Mouse (Mus musculus): ENCODE results near the gene Fcgr1.
"Not testable (repeated sequence)": the region's sequence is repeated elsewhere in the genome, so short reads cannot be mapped to it uniquely, and the experiment has no call there.

Fcgr1 gene

DNA sequence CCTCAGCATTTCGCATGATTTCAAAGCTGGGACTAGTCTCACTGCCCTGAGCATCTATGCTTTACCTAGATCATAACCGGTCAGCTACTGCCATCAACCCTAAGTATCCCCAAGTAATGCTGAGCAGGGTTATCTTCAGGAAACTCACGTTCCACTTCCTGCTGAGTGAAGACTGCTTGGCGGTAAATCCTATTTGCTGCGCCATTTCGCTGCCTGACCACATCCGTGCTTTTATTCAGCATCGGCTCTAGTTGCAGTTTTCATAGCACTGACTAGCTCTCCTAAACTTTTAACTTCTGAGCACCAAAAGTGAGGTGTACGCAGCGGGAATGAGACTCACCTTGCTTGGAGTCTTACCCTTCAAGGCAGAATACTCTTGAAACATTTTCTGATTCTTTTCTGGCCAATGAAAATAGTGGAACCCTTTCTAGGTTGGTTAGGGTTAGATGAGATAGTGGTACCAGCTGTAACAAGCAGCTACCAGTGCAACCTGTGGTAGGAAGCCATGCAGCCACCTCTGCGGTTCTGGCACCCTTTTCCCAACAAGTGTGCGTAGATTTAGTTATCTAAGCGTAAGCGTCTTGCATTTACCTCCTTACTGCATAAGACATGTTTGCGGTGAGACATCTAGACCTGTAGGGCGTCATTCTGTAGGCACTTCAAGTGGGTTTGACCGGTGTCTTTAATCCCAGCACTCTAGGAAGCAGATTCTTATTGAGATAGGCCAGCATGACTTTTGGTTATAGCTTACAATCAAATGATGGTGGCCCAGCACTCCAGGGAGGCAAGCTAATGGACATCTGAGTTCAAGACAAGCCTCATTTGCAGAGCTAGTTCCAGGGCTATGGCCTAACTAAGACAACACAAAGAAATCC is 19.9 kb downstream of the Fcgr1 start:
- no peak for DNase-seq (ENCODE audit: extremely low spot score)

DNA sequence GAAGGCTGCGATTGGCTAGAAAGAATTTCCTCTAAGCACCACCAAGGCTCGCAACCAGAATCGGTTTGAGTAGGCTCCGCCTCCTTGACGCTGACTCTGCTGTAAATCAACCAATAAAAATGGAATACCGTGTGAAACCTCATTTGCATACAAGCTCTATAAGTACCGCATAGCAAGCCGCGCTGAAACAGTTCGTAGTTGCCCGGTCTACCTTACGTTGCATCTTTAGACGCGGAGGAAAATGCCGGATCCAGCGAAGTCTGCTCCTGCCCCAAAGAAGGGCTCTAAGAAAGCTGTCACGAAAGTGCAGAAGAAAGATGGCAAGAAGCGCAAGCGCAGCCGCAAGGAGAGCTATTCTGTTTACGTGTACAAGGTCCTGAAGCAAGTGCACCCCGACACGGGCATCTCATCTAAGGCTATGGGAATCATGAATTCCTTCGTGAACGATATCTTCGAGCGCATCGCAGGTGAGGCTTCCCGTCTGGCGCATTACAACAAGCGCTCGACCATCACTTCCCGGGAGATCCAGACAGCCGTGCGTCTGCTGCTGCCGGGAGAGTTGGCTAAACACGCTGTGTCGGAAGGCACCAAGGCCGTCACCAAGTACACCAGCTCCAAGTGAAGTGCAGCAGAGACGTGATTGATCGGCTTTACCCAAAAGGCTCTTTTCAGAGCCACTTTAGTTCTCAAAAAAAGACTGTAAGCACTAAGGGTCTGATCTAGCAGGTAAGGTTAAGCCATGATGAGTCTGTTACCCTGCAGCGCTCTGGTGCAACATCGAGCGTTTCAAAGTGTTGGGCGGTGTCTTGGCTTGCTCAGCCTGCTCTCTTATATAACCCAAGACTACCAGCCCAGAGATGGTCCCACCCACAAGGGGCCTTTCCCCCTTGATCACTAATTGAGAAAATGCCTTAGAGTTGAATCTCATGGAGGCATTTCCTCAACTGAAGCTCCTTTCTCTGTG is 24.0 kb downstream of the Fcgr1 start, which contains the start of gene Hist2h2bb:
Gene Hist2h2bb, plus strand, starts transcription at position 242 of the 964 bp plus-strand sequence.
- peak; percentile 96 for DNase-seq (ENCODE audit: extremely low spot score)

DNA sequence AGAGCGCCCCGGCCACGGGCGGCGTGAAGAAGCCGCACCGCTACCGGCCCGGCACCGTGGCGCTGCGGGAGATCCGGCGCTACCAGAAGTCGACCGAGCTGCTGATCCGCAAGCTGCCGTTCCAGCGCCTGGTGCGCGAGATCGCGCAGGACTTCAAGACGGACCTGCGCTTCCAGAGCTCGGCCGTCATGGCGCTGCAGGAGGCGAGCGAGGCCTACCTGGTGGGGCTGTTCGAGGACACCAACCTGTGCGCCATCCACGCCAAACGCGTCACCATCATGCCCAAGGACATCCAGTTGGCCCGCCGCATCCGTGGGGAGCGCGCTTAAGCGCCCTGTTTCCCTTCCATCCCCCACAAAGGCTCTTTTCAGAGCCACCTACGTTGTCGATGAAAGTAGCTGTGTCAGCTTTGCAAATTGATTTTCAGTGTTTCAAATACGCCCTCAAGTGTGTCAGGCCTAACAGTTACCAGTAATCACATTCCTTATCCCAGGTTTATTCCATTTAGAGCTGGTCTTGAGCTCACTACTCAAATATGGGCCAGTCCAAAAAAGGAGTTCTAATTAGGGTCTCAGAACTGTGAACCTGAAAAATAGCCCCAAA is 24.9 kb downstream of the Fcgr1 start:
- not testable (repeated sequence) for DNase-seq (ENCODE audit: extremely low spot score)

DNA sequence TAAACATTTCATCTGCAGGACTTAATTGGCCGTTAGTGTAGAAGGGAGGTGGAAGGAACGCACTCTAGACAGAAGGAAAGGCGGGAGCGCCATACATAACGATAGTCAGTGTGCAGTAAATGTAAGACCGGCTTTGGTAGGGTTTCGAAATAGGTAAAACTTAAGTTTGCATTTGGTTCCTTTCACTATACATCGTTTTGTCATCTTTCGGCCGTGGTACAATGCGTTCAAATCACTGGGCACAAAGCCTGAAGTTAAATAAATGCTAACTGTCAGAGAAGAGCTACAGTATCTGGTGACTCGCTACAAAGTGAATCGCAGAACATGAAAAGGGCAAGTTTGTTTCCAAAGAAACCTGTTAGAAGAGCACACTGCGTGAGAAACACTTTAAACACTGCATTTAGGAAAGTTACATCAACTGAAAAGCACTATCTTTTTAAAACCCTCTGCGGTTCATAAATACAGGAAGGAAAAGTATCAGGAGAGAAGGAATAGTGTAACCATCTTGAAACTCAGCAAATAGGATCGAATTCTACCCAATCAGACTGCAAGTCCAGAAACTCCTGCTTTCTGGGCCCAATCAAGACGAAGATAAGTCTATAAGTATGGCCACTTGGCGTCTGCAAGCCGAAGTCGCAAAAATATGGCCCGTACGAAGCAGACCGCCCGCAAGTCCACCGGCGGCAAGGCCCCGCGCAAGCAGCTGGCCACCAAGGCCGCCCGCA is 25.6 kb downstream of the Fcgr1 start, which contains the start of gene Hist2h3b:
Gene Hist2h3b, plus strand, starts transcription at position 604 of the 725 bp plus-strand sequence.
- DNase-seq (ENCODE audit: extremely low spot score), result peak; percentile 89

DNA sequence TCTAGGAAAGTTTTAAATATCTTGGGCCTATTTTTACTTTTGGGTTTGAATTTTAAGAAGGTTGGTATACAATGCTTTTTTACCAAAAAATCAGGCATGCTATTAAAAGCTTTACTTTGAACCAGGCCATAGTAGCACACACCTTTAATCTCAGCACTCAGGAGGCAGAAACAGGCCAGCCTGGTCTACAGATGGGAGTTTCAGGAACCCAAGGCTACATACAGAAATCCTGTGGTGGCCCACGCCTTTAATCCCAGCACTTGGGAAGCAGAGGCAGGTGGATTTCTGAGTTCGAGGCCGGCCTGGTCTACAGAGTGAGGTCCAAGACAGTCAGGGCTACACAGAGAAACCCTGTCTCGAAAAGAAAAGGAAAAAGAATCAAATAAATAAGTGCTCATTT is 26.2 kb downstream of the Fcgr1 start:
- DNase-seq (ENCODE audit: extremely low spot score), result no peak

DNA sequence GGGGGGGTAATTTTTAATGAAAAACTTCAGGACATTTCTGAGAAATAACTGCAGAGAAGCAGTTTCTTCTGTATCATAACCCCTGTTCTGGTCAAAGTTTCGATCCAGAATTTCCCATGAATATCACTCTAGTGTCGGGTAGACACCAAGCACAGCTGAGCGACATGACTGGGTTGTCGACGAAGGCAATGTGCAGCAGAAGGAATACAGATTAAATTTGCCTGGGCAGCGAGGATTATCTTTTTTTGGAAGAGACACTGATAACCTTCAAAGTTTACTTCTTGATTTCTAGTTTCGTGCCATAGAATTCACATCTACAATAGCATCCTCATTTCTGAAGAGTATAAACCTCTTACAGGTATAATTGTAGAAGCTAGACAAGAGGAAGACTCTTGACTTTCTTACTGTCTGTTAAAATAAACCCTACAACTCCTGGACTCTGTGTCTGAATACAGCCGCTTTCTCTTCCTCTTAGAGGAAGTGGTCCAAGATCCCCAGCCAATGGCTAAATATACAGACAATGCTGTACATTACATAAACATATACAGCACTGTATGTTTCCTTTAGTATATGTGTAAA is 27.5 kb downstream of the Fcgr1 start:
- DNase-seq (ENCODE audit: extremely low spot score), result no peak

DNA sequence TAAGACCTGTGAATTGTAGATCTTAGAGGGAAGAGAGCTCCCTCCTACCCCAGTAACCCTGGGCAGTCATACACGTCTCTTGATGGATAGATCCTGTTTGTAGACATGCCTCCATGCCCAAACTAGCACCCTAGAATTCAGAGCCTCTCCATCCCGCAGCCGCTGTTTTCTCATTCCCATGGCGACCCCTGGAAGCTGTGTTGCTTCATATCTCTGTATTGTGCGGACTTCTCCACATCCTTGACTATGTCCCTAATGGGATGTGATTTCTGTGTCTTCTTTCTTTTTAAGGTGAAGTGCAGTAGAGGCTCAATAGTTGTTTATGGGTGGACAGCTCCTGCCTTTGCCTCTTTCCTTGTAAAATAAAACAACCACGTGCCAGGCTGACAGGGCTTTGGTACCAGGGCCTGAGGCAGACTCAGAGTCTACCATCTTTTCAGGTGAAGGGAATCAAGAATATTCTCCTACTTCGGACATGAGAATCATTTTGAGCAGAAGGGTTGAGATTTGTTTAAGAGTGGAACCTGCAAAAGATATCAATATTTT is 29.3 kb downstream of the Fcgr1 start:
- peak; percentile 45 for DNase-seq (ENCODE audit: extremely low spot score)

DNA sequence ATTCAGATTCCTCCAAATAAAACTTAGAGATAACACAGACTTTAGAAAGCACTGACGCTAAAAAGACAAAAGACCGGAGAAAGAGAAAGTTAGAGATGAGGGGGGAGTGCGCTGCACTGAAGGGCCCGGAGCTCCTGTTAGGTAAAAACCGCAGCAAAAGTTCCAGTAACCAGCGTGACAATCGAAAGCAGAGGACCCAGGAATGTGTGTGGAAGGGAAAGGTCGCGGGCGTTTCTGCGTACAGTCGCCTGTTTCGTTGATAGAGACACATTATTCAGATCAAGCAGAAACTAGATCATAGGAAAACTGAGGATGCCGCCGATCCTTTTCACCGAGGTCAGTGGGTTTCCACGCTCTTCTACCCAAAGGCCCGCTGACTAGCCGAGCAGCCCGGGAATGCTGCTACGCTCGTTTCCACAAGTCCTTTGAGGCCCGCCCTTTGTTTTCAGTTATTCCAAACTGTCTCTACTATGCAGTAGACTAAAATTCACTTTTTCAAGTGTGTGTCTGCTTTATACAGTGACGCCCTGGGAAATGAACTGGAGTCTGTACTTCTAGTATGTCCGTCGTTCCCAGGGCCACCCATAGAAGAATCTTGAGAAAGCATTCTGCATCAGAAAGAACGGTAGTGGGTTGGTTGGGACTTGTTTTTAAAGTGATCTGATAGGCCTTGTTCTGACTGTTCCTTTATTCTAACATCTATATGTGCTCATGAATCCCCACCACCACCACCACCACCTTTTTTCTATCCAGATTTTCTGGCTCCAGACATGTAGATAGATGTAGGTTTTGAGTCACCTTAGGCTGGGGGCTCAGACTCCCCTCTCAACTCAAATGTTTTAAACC is 30.0 kb downstream of the Fcgr1 start:
- DNase-seq (ENCODE audit: extremely low spot score), result peak; percentile 71

DNA sequence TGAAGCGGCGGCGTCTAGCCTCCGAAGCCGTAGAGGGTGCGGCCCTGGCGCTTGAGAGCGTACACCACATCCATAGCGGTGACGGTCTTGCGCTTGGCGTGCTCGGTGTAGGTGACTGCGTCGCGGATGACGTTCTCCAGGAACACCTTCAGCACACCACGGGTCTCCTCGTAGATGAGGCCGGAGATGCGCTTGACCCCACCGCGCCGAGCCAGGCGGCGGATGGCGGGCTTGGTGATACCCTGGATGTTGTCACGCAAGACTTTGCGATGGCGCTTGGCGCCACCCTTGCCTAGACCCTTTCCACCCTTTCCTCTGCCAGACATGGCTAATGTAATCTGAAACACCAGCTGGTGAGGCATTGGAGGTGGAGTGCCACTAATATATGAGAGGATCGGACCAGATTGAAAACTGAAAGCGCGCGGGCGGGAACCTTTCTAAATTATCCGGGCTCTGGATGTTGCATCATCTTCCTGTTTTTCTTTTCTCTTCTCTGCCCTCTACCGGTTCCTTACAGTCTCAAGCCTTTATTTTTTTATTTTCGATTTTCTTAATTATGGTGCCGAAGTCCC is 30.7 kb downstream of the Fcgr1 start, which contains the start of gene Hist2h4:
Gene Hist2h4, minus strand, starts transcription at position 333 of the 572 bp plus-strand sequence.
- peak; percentile 99 for DNase-seq (ENCODE audit: extremely low spot score)

DNA sequence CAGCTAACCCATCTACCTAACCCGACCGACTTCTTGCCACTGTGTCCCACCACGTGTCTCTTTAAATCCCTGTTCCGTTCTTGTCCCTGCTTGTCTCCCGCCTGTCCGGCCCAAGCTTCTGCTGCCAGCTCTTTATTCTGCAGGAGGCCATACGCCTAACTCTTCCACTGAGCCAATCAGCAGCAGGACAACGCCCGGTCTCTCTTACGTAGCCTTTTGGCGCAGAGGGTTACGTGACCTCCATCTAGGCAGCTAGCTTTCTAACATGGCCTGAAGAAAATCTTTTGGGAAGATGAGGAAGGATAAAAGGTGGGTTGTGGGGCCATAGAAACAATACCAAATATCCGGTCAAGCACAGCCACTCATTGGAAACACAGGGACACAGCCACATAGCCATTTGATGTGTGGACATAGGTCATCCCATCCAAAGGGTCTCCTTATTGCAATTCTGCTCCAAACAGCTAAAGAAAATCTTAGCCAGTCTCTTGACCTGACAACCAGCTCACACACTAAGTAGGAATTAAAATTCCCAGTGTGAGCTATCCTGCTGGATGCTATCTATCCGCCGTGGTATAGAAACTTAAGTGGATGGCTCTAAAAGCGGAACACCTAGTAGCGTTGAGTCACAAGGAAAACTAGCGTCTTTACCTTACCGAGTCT is 31.4 kb downstream of the Fcgr1 start:
- peak; percentile 87 for DNase-seq (ENCODE audit: extremely low spot score)

DNA sequence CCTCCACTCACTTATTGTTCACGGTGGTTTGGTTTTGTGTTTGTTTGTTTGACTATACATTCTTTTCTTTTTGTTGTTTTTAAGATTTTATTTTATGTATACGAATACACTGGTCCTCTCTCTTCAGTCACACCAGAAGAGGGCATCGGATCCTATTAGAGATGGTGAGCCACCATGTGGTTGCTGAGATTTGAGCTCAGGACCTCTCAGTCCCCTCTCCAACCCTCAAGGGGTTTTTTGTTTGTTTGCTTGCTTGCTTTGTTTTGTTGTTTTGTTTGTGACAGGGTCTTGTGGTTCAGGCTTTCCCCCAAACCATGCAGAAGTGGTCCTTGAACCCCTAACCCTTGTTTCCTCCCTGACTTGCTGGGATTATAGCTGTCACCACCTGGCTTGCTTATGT is 32.1 kb downstream of the Fcgr1 start:
- no peak for DNase-seq (ENCODE audit: extremely low spot score)

DNA sequence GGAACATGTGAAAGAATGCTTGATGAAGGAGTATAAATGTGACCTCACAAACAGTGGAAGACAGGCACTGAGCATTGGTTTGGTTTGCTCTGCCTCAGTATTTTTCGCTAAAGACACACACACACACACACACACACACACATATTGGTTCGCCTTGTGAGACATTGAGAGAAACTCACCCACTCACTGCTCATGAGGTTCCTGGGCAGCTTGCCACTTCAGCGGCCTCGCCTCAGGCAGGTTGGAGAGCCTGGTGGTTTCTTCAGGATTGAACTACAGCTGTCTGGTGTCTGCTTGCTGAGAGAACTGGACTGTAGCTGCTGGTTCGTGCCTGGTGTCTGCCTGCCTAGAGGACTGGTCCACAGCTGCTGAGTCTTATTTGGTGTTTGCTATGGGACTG is 33.5 kb downstream of the Fcgr1 start:
- no peak for DNase-seq (ENCODE audit: extremely low spot score)

DNA sequence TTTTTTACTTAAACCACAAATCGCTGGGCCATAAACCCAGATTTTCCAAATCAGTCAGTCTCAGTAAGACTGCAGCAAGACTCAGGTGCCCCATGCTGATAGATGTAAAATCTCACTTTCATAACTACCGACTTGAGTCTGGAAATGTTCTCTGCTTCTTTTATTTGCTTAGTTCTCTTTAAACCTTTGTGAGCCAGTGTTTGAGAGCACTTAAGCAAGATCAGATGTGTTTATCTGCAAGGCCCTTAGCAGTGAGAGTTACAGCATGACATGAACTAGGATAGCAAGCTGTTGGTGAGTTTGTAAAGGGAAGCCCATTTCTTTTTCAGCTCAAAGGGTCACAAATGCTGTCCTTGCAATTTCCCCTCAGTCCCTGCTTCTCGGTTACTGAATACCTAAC is 36.6 kb downstream of the Fcgr1 start:
- DNase-seq (ENCODE audit: extremely low spot score), result no peak

DNA sequence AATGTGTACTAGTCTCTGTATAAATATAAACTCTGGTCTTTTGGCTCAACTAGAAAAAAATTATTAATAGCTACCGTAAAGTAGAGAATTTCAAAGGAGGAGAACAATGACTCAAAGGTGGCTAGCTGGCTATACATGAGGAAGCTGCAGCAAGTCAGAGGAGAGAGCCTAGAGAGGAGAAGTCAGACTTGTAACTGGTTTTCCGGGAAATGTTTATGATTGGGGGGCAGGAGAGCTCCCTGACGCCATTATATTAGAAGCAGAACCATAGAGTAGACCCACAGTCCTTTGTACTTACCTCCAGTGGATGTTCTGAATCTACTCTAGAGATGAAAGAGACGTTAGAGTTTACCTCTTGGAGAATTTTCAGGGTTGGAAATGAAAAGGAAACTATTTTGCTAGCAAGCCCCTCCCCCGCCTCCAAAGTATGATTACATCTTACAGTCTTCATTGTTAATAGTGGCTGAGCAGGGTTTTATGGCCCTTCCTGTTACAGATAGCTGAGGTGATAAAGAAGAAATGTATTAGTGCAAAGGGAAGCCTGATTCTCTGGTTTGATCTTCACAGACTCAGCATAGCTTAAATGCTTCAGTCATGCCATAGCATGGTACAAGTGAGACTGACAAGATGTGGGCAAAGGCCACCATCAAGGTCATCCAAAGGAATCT is 37.7 kb downstream of the Fcgr1 start:
- no peak for DNase-seq (ENCODE audit: extremely low spot score)

DNA sequence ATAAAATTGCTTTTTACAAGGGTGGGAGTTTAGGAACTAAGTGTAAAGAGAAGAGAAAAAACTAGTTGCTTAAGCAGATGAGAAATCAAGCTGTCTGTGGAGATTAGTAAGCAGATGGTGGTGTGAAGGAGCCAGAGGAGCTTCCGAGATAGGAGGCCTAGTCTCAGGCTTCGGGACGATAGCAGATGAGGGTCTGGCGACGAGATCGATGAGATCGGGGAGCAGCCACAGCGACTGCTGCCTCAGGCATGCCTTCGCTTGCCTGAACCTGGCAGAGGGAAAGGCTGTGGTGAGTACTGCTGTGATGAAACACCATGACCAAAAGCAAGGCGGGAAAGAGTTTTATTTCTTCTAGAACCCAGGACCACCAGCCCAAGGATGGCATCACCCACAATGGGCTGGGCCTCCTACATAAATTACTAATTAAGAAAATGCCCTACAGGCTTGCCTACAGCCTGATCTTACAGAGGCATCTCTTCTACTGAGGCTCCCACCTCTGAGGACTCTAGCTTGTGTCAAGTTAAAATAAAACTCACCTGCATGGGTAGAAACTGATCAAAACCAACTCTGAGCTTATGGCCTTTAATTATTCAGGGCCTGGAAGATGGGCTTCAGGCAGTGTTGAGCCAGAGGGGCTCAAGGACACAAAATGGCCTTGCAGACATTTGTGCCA is 39.0 kb downstream of the Fcgr1 start:
- no peak for DNase-seq (ENCODE audit: extremely low spot score)

DNA sequence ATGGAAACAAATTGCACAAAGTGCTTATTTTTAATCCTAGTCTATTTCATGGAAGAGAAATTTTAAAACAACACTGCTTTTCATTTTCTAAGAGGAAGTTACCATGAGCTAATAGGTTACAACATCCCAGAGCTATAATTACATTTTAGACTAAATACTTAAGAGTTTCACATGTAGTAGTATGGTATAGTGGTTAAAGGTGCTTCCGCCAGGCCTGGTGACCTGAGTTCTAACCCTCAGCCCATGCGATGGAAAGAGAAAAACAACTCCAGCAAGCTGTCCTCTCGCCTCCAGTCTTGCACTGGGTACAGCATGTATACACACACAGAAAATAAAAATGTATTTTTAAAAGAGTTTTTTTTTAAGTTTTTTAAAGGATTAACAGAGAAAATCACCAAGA is 42.0 kb downstream of the Fcgr1 start:
- no peak for DNase-seq (ENCODE audit: extremely low spot score)

DNA sequence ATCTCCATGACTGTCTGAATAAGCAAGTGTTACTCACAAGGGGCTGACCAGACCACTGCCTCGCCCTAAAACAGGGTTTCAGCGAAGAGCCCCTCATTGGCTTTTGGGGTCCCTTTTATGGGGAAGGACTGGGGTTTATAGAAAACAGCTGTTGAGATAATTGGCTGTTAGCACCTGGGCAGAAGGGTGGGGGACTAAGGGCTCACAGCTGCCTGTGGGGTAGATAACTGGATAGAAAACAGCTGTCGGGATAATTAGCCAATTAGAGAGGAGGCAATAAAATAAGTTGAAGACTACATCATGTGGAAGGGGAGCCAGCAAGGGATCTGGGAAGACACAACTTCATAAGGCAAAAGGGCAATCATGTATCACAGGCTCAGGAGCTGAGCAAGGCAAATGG is 42.9 kb downstream of the Fcgr1 start:
- no peak for DNase-seq (ENCODE audit: extremely low spot score)

DNA sequence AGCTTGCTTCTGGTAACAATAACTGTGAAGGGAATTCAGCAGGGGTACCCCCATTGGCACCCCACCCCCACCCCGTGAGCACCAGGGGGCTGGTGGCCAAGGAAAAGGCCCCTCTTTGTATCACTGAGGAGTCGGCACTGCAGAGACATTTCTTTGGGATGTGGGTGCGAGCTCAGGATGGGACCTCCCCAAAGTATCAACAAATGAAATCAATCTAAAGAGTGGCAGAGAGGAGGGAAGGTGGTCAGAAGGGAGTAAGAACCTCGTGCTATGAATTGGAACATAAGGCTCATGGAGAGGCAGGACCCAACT is 44.8 kb downstream of the Fcgr1 start:
- DNase-seq (ENCODE audit: extremely low spot score), result no peak

All from embryo, embryonic 9.5 days (tissue).